Mouse (Mus musculus) lung, postnatal 25 days (tissue): ENCODE measurements around the gene Bcar1.

ENCODE experiments used
- DNase-seq: peaks from one replicate; pipeline ENCODE4 v3.0.0; 2022; ENCODE audit warnings: low spot score

The Bcar1 gene

GRCm38 (mm10) chr8:111714295-111714694 is 29.3 kb downstream of the Bcar1 start:
- no peak for DNase-seq

GRCm38 (mm10) chr8:111713817-111714216 is 29.8 kb downstream of the Bcar1 start:
- no peak for DNase-seq

- DNase-seq, result no peak
These were observed 30.3 kb downstream of the Bcar1 start for GRCm38 (mm10) chr8:111713291-111713690.

GRCm38 (mm10) chr8:111712588-111712987 is 31.0 kb downstream of the Bcar1 start:
- DNase-seq, result peak; percentile 64

- DNase-seq, result no peak
These were observed 31.5 kb downstream of the Bcar1 start for GRCm38 (mm10) chr8:111712135-111712534.

GRCm38 (mm10) chr8:111710777-111711485 is 32.7 kb downstream of the Bcar1 start:
- DNase-seq, result no peak

DNA sequence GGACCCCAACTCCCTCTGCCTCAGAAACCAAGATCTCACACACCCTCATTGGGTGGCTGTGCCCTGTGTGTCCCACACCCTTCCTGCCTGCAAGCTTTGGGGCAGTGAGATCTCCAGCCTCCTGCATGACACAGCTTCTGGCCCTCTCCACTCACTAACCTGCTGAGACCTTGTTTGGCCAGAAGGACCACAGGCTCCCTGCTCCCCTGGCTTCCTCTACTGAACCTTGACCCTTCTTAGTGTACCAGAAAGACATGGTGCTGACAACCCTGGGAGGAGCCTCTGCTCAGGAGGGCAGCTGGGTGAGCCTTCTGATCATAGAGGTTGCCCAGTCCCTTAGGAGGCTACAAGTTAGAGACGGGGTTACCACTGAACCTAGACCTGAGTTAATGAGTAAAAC is 34.4 kb downstream of the Bcar1 start:
- DNase-seq, result no peak

DNA sequence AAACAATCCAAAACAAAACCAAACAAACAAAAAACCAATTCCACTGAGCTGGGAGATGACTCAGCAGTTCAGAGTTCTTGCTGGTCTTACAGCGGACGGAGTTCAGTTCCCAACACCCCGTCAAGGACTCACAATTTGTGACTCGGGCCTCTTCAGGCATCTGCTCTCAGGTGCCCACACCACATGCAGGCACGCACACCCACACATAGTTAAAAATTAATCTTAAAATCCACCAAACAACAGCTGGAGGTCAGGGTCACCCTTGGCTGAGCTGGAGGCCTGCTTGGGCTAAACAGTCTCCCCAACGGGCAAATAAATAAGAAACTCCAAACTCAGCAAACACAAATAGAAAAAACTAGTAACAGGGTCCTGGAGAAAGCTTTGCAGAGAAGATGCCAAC is 35.3 kb downstream of the Bcar1 start:
- no peak for DNase-seq

DNA sequence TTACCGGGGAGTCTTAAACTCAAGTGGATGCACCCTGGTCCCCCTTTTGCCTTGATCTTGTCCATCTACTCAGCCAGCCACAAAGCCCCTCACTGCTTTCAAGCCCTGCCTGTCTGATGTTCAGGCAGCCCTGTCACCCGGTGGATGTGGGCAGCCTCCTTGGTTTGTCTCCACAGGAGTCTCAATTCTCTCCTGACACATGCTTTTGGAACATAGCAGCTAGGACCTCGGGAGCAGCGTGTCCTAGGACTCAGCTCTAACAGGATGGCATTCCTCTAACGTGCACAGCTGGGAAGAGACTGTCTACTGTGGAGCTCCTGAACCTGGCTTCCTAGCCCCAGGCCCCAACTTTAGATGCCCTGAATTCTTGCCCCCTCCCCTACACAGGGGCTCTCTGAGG is 37.9 kb downstream of the Bcar1 start:
- no peak for DNase-seq

DNA sequence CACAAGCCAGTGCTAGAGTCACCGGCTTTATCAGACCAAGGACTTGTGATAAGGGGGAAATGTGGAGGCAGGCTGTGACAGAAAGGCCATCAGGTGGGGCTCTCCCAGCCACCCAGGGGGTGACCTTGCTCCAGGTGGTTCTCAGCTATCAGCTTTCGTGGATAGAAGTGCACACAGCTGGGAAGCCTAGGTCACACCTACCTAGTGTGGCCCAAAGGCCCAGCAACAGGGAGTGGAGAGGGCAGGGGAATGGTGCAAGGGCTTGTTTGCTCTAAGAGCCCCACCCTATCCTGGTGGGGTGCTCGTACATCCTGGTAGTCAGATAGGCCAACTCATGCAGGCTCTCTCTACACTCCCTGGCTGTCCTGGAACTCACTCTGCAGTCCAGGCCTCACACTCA is 38.4 kb downstream of the Bcar1 start:
- no peak for DNase-seq

- DNase-seq, result no peak
These were observed 39.0 kb downstream of the Bcar1 start for GRCm38 (mm10) chr8:111704585-111704984.

- DNase-seq, result no peak
These were observed 42.2 kb downstream of the Bcar1 start for GRCm38 (mm10) chr8:111701380-111701779.

- no peak for DNase-seq
These were observed 42.9 kb downstream of the Bcar1 start for GRCm38 (mm10) chr8:111700740-111701139.

DNA sequence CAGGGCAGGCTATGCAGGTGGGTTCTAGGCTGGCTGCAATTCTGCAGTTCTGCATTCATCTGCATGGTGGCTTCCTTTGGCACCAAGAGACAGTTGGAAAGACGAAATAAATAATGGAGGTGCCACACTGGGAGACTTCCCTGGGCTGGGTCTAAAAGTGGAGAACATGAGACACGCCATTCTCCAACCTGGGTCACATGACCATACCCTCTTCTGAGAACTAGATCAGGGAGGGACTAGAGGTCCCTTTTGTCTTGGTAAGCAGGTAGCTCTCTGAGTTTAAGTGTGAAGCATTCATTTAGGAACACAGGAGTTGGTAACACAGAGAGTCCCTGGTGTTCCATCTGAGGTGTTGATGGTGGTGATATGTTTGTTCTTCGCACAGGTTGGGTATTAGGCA is 43.4 kb downstream of the Bcar1 start:
- no peak for DNase-seq

GRCm38 (mm10) chr8:111699035-111699434 is 44.6 kb downstream of the Bcar1 start:
- DNase-seq, result no peak

DNA sequence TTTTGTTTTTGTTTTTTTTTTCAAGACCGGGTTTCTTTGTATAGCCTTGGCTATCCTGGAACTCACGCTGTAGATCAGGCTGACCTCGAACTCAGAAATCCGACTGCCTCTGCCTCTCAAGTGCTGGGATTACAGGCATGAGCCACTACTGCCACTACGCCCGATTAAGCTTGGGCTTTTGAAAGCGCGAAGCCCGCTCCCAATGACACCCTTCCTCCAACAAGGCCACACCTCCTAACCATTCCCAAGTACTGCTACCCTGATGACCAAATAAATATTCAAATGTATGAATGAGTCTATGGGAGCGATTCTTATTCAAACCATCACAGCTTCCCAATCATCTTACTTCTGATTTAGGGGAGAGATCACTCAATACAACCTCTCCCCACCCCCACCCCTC is 46.0 kb downstream of the Bcar1 start:
- no peak for DNase-seq

GRCm38 (mm10) chr8:111695441-111695840 is 48.2 kb downstream of the Bcar1 start:
- no peak for DNase-seq

DNA sequence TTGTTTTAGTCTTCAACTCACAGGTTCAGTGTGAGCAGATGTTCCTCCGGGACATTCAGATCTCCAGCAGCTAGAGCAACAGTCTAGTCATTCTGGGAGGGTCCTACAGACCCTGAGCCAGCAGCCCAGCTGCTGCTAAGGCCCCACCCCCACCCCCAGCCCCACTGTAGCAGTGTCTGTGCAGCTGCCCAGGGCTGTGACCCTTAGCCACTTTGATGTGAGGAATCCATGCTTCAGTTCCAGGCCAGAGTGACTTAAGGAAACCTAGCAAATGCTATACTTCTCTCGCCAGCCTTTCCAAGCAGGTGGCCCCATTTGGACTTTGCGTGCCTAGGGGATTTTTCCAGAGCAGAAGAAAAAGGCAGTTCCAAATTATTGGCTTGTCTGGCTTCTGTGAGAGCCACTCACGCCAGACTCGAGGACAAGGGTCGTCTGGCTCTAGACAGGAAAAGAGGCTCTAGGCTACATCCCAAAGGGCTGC is 50.3 kb downstream of the Bcar1 start:
- DNase-seq, result no peak

GRCm38 (mm10) chr8:111690960-111691445 is 52.6 kb downstream of the Bcar1 start, which contains the start of gene Ctrb1:
Ctrb1 (minus strand) TSS chr8:111691010.
- DNase-seq, result no peak

GRCm38 (mm10) chr8:111686881-111687280 is 56.7 kb downstream of the Bcar1 start:
- DNase-seq, result no peak

- DNase-seq, result no peak
These were observed 61.1 kb downstream of the Bcar1 start for GRCm38 (mm10) chr8:111682521-111682920.

- DNase-seq, result no peak
These were observed 62.5 kb downstream of the Bcar1 start for GRCm38 (mm10) chr8:111681153-111681552.

- DNase-seq, result no peak
These were observed 63.1 kb downstream of the Bcar1 start for GRCm38 (mm10) chr8:111680423-111681028.

DNA sequence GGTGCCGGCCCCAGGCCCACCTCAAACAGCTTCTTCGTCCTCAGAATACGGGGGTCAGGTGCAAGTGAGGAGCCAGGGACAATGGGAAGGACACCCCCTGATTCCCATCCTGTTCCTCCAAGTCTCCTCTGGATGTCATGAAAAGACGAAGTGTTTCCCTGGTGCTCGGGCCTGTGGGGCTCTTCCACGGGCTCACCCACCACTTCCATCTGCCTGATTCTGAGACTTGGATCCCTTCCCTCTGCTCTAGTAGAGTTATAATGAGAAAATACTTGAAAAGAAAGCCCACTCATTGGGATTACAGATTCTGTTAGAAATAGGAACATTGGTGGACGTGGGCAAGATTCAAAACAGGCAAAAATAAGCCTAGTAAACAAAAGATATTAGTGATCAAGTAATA is 64.8 kb downstream of the Bcar1 start:
- DNase-seq, result no peak
